Mouse (Mus musculus) yolk sac, embryonic 10.5 days (tissue): ENCODE data around the gene Ift122.

Experiments used
- DNase-seq: peaks from one replicate; pipeline ENCODE4 v3.0.0-alpha.2; 2017; ENCODE audit warnings: low spot score

Gene Ift122

DNA sequence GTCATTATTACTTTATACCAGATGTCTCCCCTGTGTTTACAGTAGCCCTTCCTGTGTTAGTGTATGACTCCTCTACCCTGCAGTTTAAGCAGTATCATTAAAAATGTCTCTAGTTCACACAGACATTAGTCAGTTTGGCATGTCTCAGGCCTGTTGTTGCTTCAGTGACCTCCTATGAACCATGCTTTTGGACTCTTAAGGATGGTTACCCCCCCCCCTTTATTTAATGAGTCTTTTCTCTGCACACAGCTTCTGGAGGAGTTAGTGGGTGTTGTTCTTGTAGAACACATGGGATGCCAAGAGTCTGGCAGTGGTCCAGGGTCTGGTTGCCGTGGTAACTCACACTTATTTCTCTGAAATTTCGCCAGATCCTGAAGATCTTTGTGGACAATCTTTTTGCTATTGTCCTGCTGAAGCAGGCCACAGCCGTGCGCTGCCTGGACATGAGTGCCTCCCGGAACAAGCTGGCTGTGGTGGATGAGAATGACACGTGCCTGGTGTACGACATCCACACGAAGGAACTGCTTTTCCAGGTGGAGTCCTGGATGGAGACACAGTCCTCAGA, 38.3 kb downstream of the Ift122 start:
- DNase-seq: no peak

DNA sequence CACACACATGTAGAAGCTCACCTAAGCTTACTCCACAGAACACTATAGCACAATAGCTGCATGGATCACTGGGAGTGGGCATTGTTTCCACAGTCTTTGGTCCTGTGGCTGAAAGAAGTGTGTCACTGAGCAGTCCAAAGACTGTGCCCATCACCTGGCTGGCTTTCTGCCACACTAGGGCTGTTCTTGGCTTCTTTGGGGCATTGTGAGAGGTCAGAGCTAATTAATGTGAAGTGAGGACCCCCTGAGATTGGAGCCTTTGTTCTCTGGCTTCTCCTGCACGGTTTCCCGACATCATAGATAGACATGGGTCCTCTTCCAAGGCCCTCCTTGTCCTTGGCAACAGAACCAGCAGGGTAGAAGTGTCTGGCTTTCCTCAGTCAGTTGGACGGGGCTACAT, 39.1 kb downstream of the Ift122 start:
- DNase-seq: no peak

- DNase-seq: no peak
Observed at GRCm38 (mm10) chr6:115896346-115896745, 43.1 kb downstream of the Ift122 start.

GRCm38 (mm10) chr6:115897117-115897516, 43.8 kb downstream of the Ift122 start:
- no peak for DNase-seq

GRCm38 (mm10) chr6:115897926-115898520, 44.8 kb downstream of the Ift122 start:
- DNase-seq: no peak

- no peak for DNase-seq
Observed at GRCm38 (mm10) chr6:115901062-115901461, 47.8 kb downstream of the Ift122 start.

GRCm38 (mm10) chr6:115901489-115901931, 48.2 kb downstream of the Ift122 start:
- DNase-seq: no peak

DNA sequence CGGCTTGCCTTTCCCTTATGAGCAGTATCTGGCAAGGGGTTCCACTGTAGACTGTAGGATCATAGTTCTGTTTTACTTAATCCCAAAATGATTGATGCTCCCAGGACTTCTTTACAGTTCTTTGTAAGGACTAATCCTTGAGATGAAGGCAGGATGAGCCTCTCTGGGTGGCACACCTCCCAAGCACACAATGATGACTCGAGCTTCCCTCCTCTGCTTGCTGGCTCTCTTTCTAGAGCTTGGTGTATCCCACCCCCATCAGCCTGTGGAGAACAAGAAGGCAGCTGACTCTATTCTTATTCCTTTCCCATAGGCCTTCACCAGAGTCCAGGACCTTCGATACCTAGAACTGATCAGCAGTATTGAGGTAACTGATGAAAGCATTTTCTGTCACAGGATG, 49.3 kb downstream of the Ift122 start:
- DNase-seq: no peak

- no peak for DNase-seq
Observed at GRCm38 (mm10) chr6:115905568-115905967, 52.3 kb downstream of the Ift122 start.

GRCm38 (mm10) chr6:115906455-115906854, 53.2 kb downstream of the Ift122 start:
- no peak for DNase-seq

GRCm38 (mm10) chr6:115906871-115907270, 53.6 kb downstream of the Ift122 start:
- DNase-seq: no peak

- DNase-seq: no peak
Observed at GRCm38 (mm10) chr6:115908421-115908982, 55.2 kb downstream of the Ift122 start.

DNA sequence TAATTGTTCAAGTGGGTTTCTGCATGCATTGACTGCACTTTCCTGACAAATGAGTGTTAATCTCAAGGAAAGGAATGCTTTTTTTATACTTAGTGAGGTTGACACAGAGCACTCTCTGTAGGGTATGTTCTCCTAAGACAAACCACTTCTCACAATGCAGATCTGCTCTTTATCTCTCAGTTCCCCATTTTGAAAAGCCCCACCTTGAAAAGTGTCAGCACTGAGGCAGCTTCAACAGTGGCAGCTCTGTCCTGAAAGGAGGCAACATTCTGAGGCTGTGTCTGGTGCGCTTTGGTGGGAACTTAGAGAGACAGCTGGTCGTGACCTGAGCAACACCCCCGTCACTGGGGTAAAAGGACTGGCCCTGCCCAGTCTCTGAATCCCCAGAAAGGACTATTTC, 55.8 kb downstream of the Ift122 start:
- no peak for DNase-seq

DNA sequence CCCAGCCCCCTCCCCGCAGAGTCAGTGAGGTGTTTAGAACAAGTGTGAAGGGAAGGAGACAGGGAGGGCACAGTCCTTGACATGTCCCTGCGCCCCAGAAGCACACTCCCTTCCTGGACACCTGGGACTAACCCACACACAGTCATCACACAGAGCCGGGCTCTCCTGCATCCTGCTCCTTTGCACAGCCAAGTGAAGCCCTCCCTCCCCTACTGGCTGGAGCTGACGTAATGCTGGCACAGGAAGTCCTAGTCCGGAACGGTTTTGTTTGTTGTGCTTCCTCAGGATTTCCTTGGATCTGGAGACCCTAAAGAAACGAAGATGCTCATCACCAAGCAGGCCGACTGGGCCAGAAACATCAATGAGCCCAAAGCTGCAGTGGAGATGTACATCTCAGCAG, 56.7 kb downstream of the Ift122 start:
- peak; percentile 34 for DNase-seq

DNA sequence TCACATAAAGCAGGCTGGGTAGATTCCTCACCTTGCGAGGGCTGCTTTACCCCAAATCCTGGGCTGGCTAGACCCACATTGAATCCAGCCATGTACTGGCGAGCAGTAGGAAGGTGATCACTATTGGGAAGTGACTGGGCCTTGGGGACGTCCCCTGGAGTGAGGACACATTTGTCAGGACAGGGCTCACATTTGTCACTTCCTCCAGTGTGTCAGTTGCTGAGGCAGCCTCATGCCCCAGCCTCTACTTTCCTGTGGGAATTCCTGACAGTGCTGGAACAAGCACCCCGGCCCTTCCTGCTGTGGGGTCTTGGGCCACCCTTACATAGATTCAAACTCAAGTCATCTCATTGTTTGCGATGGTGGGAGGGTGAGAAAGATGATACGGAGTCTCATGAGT, 58.5 kb downstream of the Ift122 start:
- no peak for DNase-seq

GRCm38 (mm10) chr6:115913482-115913881, 60.2 kb downstream of the Ift122 start:
- no peak for DNase-seq

DNA sequence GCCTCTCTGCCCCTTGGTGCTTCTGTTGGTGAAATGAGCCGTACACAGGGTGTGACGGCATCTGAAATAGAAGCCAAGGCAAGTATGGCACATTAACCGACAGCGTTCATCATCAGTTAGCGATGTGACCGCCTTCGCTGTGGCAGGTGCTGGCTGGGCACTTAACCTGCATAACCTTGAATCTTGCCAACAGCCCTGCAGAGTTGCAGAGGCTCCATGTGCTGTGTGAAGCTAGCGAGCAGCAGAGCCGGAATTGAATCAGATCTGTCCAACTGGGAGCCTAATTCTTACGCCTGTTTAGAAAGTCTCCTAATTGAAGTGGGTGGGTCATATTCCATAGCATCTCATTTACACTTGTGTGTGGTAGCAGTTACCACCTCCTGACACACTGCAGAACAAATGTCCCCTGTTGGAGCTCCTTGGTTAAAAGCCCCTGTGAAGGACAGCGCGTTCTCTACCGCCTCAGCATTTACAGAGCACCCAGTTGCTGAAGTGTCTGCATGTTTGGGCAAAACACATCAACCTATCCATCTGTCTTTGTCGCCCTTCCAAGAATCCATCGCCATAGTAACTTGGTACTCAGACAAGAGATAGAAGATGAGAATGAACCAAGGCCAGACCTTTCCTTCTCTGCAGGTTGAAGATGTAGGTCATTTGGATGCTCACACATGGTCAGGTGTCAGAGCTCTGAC, 61.4 kb downstream of the Ift122 start:
- DNase-seq: no peak

DNA sequence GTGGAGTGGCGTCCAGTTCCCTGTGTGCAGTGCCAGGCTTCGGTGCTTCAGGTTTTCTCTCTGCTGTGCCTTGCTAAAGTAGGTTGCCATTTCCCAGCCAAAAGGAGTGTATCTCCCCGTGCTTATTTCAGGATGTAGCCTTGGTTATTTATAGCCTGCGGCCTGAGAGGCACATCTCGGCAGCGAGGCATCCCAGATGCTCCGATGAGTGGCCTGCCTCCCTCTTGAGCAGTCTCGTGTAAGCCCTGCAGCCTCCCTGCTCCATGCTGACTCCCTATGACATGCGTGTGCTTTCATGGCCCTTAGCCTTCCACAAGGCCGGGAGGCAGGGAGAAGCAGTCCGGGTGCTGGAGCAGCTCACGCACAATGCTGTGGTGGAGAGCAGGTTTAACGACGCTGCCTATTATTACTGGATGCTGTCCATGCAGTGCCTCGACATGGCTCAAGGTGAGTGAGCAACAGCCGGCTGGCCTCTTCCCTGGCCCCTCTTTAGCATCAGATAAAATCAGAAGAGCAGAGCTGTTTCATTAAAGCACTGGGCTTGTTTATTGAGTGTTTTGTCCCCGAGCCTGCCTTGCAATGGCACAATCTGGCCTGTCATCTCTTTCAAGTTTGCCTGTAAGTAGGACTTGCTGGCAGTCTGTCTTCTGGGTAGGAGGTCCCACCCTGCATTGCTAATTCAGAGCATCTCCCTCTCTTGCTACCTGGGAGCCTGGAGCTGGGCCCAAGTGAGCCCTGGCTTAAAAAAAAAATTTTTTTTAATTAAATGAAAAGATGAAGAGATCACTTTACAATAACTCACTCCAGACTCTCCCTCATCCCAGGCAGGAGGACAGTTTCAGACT, 62.6 kb downstream of the Ift122 start:
- DNase-seq: no peak

DNA sequence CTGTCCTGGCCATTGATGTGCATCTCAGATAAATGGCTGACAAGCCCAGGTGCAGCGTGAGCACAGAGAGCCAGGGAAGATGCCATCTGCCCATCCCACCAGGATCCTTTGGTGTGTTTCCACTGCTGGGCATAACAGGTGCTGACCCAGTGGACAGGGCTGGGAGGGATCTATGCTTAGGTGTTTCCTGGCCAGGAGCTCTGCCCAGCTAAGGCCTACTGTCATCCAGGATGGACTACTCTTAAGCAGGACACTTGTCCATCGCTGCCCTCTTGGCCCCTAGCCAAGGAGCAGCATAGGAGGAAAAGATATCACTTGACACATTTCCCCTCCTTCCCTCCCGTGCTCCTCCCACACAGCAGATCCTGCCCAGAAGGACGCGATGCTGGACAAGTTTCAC, 63.3 kb downstream of the Ift122 start:
- DNase-seq: no peak

DNA sequence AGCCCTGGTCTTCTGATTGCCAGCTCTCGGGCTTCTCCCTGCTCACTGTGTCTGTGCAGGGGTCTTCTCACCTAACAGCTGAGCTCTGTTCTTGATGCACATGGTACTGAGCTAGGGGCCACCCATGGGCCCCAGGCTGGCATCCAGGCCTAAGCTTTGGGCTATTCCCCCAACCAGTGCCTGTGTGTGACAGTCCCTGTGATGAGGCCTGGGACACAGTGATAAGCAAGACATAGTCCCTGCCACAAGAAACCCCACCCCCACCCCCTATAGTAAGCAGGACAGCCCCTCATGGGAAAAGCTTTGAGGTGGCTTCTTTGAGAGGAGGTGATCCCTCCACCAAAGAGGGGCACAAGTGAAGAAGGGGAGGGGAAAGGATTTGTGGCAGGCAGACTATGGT, 65.3 kb downstream of the Ift122 start:
- DNase-seq: no peak

DNA sequence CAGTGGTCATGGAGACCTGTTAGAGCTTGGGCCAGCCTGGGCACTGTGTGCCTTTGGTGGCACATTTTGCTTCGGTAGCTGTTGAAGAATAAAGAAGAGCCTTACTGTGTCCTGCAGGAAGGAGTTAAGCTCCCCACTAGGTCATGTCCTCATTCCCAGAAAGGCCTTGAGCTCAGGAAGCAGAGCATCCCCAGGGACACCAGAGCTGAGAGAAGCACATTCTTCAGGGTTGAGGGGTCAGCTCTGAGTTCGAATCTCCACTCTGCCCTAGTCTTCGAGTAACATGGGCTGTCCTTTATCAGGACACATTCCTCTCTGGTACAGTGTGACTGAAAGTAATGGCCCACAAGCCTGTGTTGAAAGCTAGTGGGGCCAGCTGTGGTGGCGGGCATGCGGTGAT, 66.6 kb downstream of the Ift122 start:
- DNase-seq: no peak

DNA sequence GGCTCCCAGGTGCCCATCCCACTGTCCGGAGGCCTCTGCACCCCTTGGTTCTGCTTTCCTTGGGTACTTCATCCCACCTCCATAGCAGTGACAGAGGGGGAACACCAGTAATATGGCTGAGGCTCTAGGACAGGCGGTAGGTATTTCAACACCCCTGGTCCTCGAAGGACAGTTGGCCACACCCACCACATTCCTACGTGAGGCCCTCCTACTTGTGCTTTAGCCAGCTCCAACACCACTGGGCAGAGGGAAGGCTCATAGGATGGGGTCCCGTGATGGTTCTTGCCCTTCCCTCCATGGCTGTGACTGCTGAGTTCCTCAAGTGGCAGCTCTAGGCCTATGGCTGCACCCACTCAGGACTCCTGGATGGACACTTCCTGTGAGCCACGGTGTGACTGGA, 71.6 kb downstream of the Ift122 start:
- DNase-seq: peak; percentile 16
